Mouse (Mus musculus) neural tube, embryonic 12.5 days (tissue): ENCODE measurements around the gene Kat2a. TPM values are rescaled to one million over a fixed set of nuclear protein-coding genes. Genes with fewer than 3 reads are reported as not detected.

ENCODE experiments used
- polyA plus RNA-seq: library from polyadenylated mRNA; unstranded; fragments of >200 nt; fragmentation: Nextera tagmentation; extraction: Ambion mirVana; gene quantifications from 2 replicates; pipeline ENCODE4 v1.2.1, GENCODE M21; 2016

Gene Kat2a
- polyA plus RNA-seq, 1 experiment from 2014 or later = 64.7 TPM

Other genes starting within 250 kb of the Kat2a start
- gene Klhl11, start 239.7 kb downstream of the Kat2a start, polyA plus RNA-seq = 12.3 and 12.4 TPM in 2 replicates
- 356 and 377 TPM in 2 replicates for gene Acly, start 184.5 kb downstream of the Kat2a start, polyA plus RNA-seq
- gene Ttc25, start 166.9 kb downstream of the Kat2a start, polyA plus RNA-seq = 1.5 and 1.6 TPM in 2 replicates
- 33.2 and 33.6 TPM in 2 replicates for gene Cnp, start 137.6 kb downstream of the Kat2a start, polyA plus RNA-seq
- 101 and 106 TPM in 2 replicates for gene Nkiras2, start 93.2 kb downstream of the Kat2a start, polyA plus RNA-seq
- gene Dnajc7, start 92.3 kb downstream of the Kat2a start, polyA plus RNA-seq = 298 and 311 TPM in 2 replicates
- 0.20 and 0.27 TPM in 2 replicates for gene Zfp385c, start 20.0 kb downstream of the Kat2a start, polyA plus RNA-seq
- gene Dhx58, start 8.2 kb downstream of the Kat2a start, polyA plus RNA-seq = 2.4 and 2.5 TPM in 2 replicates
- gene Hspb9, start 1.4 kb upstream of the Kat2a start, polyA plus RNA-seq = 0.59 TPM in 1 of 2 replicates, not detected in the other
- 23.7 and 33.1 TPM in 2 replicates for gene Rab5c, start 25.8 kb upstream of the Kat2a start, polyA plus RNA-seq
- 4.4 and 4.5 TPM in 2 replicates for gene Kcnh4, start 47.5 kb upstream of the Kat2a start, polyA plus RNA-seq
- gene Hcrt, start 50.5 kb upstream of the Kat2a start, polyA plus RNA-seq = 0.38 TPM in 1 of 2 replicates, not detected in the other
- 3.3 and 4.4 TPM in 2 replicates for gene Ghdc, start 58.5 kb upstream of the Kat2a start, polyA plus RNA-seq
- gene Stat5b, start 138.3 kb upstream of the Kat2a start, polyA plus RNA-seq = 18.2 and 19.6 TPM in 2 replicates
- 1.7 and 1.9 TPM in 2 replicates for gene Stat5a, start 146.9 kb upstream of the Kat2a start, polyA plus RNA-seq
- 58.8 and 66.9 TPM in 2 replicates for gene Stat3, start 227.1 kb upstream of the Kat2a start, polyA plus RNA-seq